Mouse (Mus musculus) spleen, adult 2 months (tissue): ENCODE results near the gene Gins3. TPM values are rescaled to one million over a fixed set of nuclear protein-coding genes. Genes with fewer than 3 reads are reported as not detected.

Source experiments
- DNase-seq, 2 experiments: peaks; one replicate each; pipeline versions ENCODE4 v3.0.0 to v3.0.0-alpha.2; 2012 to 2021; ENCODE audit warnings: low spot score in 2 of 2, low read depth in 1 of 2
- H3K27ac ChIP-seq: fragments of 200-500 bp; 2 replicates; pipeline ENCODE4 v1.5.1; 2012; ENCODE audit warnings: low read length, inconsistent platforms; ENCODE audit not compliant: insufficient read depth
- H3K27me3 ChIP-seq: fragments of 200-500 bp; 2 replicates; pipeline ENCODE4 v1.6.1; 2012; ENCODE audit warnings: mild to moderate bottlenecking, moderate library complexity, low read length, inconsistent platforms; ENCODE audit not compliant: control insufficient read depth, insufficient read depth
- H3K36me3 ChIP-seq: fragments of 200-500 bp; 2 replicates; pipeline ENCODE4 v1.6.1; 2012; ENCODE audit warnings: mild to moderate bottlenecking, low read length, inconsistent platforms; ENCODE audit not compliant: control insufficient read depth, insufficient read depth
- H3K4me1 ChIP-seq: fragments of 200-500 bp; 2 replicates; pipeline ENCODE4 v1.6.1; 2011; ENCODE audit warnings: inconsistent platforms; ENCODE audit not compliant: control insufficient read depth, insufficient read depth, insufficient read length
- H3K4me3 ChIP-seq: fragments of 200-500 bp; 2 replicates; pipeline ENCODE4 v1.5.1; 2011; ENCODE audit warnings: mild to moderate bottlenecking, inconsistent platforms; ENCODE audit not compliant: insufficient read depth, insufficient read length; ENCODE audit errors: extremely low read depth
- CTCF ChIP-seq: fragments of 200-500 bp; IDR thresholded peaks from 2 replicates; pipeline ENCODE4 v1.5.1; 2011; ENCODE audit warnings: mild to moderate bottlenecking, inconsistent platforms; ENCODE audit not compliant: insufficient read depth, insufficient read length, insufficient replicate concordance; ENCODE audit errors: extremely low read depth
- POLR2A ChIP-seq: fragments of 200-500 bp; IDR thresholded peaks from 2 replicates; pipeline ENCODE4 v1.6.1; 2011; ENCODE audit warnings: low read depth, low read length, inconsistent platforms
- WGBS: fragments of 180-500 bp; shearing (Covaris S2); methylation state at CpG from one replicate; pipeline ENCODE4 v1.1.7; 2018; 5-methylcytosine and 5-hydroxymethylcytosine counted together
- polyA plus RNA-seq: library from polyadenylated mRNA; depleted of rRNA; stranded (reverse); fragments of >200 nt; gene quantifications from 2 replicates; pipeline ENCODE4 v1.2.3, GENCODE M21; 2012

Gene Gins3
- polyA plus RNA-seq, 1 experiment: 2.1 TPM

DNA sequence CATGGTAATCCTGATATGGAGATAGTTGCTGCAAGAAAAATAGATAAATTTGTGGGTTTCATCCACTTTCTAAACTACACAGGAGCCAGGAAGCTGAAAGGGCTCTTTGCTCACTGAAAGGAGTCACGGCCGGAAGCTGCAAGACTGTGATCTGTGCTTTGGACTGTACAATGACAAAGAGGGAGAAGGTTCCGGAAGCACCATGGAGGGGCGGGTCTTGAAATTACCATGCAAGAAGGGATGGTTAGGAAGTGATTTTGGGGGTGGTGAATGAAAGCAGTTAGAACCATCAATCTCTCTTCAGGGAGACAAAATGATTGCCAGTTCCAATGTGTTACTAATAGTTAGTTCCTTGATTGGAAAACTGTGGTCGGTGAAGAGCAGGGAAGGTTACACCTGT lies 23.8 kb upstream of the Gins3 start:
- WGBS: 84% methylated on average over 5 of the region's 5 CpGs
- TF ChIP-seq CTCF: no peak
- TF ChIP-seq POLR2A: no peak
- no peak for DNase-seq
- Histone ChIP-seq H3K36me3 (no peaks in the 10 kb centered on the region), H3K4me3 (no peak overlapping the region), H3K27ac (no peak overlapping the region), H3K27me3 (no peaks in the 10 kb centered on the region), H3K4me1 (no peaks in the 10 kb centered on the region)

DNA sequence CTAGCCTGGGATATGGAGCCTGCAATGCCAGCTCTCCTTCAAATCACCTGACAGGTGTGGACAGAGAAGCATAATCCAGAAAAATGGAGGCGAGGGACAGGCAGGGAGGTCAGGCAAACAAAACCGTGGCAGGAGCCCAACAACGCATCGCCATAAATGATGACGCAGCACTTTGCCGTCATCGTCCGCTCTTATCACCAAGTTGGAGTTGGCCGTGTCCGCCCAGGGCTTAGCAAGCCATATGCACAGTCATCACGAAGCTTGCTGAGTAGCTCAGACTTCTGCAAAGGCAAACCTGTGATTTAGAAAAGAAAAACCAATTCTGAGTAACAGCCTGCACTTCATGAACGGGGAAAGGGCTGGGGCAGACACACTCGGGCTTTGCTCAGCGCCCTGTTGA lies 22.5 kb upstream of the Gins3 start:
- Histone ChIP-seq H3K4me1 (no peaks in the 10 kb centered on the region), H3K4me3 (no peak overlapping the region), H3K36me3 (no peaks in the 10 kb centered on the region), H3K27ac (no peak overlapping the region), H3K27me3 (no peaks in the 10 kb centered on the region)
- DNase-seq: no peak
- WGBS: 74% methylated on average over 14 of the region's 14 CpGs
- TF ChIP-seq POLR2A (no peak), CTCF (no peak)

DNA sequence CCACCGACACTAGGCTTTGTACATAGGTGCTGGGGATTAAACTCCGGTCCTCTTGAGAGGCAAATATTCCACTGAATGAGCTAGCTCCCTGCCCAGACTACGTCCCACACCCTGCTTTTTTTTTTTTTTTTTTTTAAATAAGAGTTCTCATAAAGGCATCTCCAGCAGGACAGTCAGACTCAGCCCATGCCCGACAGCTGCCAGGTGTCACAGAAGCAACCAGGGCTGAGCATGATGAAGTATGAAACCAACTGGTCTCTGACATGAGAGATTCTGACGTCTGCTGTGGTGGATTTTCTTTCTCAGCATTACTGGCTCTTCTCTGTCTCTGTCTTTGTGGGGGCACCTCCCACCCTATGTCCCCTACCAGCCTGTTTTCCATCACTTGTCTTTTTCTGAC lies 21.5 kb upstream of the Gins3 start:
- Histone ChIP-seq H3K36me3 (no peaks in the 10 kb centered on the region), H3K27me3 (no peaks in the 10 kb centered on the region), H3K4me3 (no peak overlapping the region), H3K27ac (no peak overlapping the region), H3K4me1 (no peaks in the 10 kb centered on the region)
- DNase-seq: no peak
- WGBS: 72% methylated on average over 5 of the region's 5 CpGs
- TF ChIP-seq POLR2A (no peak), CTCF (no peak)

DNA sequence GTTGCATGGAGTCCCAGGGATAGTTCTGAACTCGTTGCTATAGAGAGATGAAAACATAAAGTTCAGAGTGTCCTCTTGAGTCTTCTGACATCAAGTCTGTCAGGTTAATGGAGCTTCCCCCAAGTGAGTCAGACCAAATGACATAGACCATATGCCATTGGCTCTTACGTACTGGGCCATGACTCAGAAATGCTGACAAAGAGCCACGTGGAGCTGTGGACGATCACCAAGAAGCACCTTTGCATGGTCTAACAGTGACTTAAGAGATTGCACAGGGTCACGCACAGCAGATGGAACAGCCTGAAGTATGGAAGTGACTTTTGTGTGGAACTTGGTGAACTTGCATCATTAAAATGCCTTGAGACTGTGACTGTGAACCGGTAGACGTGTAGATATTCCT lies 16.9 kb upstream of the Gins3 start:
- TF ChIP-seq POLR2A (no peak), CTCF (no peak)
- Histone ChIP-seq H3K27ac (no peak overlapping the region), H3K4me3 (no peak overlapping the region), H3K27me3 (no peaks in the 10 kb centered on the region), H3K4me1 (no peaks in the 10 kb centered on the region), H3K36me3 (no peaks in the 10 kb centered on the region)
- DNase-seq: no peak
- whole genome bisulfite sequencing: 90% methylated on average over 7 of the region's 7 CpGs

DNA sequence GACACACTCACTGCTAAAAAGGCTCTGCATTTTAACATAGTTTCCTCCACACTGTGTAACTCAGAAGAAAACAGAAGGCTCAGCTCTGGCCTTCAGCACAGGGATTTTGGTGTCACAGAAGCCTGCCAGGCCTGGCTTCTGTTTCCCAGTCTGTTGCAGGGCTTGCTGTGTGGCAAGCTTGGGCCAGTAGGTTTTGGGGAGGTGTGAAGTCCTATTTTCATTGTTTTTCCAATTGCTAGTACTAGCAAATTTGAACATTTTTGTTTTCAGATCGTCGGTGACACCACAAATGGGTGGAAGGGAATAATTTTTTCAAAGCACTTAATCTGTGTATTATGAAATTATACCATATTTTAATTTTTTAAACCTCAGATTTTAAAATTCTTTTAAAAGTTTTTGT lies 13.2 kb upstream of the Gins3 start:
- no peak overlapping the region for H3K4me3 ChIP-seq
- TF ChIP-seq CTCF (no peak), POLR2A (no peak)
- H3K27ac ChIP-seq: no peak overlapping the region

DNA sequence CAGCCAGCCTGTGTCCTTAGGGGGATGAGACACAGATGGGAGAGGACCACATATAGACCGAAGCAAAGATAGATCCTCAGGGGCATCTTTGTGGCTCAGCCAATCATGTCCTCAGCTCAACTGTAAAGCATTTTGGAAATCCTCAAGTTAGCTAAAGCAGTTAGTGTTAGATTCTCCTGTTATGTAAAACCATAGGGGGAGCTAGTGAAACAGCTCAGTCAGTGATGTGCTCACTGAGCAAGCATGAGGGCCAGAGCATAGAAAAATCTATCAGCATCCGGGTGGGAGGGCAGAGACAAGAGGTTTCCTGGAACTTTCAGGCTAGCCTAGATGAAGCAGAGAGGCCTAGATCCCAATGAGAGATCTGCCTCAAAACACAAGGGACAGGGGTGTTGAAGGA lies 8.4 kb upstream of the Gins3 start:
- no peak for DNase-seq
- WGBS: 86% methylated on average over 2 of the region's 2 CpGs
- no peak for TF ChIP-seq POLR2A
- no peak for TF ChIP-seq CTCF

More for the DNA sequence above, 13.2 kb upstream of the Gins3 start:
- WGBS: 88% methylated on average over 2 of the region's 2 CpGs
- Histone ChIP-seq H3K27me3 (no peaks in the 10 kb centered on the region), H3K4me1 (no peaks in the 10 kb centered on the region), H3K36me3 (no peaks in the 10 kb centered on the region)
- DNase-seq: no peak

DNA sequence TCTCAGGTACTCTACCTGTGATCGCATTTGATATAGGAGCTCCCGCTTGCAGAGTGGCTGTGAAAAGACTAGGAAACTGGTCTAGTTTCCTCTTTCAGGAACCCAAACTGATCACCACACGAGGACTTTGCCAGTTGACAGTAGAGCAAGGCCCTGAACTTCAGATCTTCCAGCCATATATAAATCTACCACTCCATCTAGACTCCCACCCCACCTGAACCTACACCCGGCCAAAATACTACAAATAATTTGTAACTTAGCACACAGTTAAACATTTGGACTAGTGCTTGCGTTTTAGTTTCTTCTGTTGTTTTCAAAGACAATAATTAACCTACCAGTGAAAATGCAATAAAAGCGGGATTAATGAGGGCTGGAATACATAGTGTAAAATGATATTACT lies 413 bp upstream of the Gins3 start:
- H3K4me3 ChIP-seq: no peak overlapping the region
- 86% methylated on average over 6 of the region's 6 CpGs for WGBS
- DNase-seq: no peak
- no peak for TF ChIP-seq CTCF
- TF ChIP-seq POLR2A: no peak
- no peaks in the 10 kb centered on the region for H3K27me3 ChIP-seq
- no peaks in the 10 kb centered on the region for H3K36me3 ChIP-seq
- H3K27ac ChIP-seq: no peak overlapping the region
- peaks cover 2% of the 10 kb centered on the region; the same call in 1 of the 2 replicates for H3K4me1 ChIP-seq

More for the DNA sequence above, 8.4 kb upstream of the Gins3 start:
- no peak overlapping the region for H3K4me3 ChIP-seq
- H3K36me3 ChIP-seq: no peaks in the 10 kb centered on the region
- no peaks in the 10 kb centered on the region for H3K4me1 ChIP-seq
- no peaks in the 10 kb centered on the region for H3K27me3 ChIP-seq
- H3K27ac ChIP-seq: no peak overlapping the region

DNA sequence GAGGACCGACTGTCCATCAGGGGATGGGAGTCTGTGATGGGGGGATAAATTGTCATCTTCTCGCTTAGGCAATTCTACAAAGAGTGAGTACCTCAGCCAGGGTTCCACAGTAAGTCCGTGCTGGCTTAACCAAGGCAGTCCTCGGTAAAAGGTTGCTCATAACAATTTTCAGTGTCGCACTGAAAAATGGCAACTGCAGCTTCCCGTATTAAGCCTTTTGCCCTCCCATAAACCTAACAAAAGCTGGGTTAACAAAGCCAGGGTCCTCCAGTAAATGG lies 749 bp downstream of the Gins3 start:
- Histone ChIP-seq H3K27ac (no peak overlapping the region), H3K27me3 (no peaks in the 10 kb centered on the region), H3K36me3 (no peaks in the 10 kb centered on the region), H3K4me1 (peaks cover 2% of the 10 kb centered on the region; the same call in 1 of the 2 replicates), H3K4me3 (peak overlapping the region; percentile 93)
- DNase-seq: no peak
- WGBS: 3% methylated on average over 6 of the region's 6 CpGs
- TF ChIP-seq POLR2A (no peak), CTCF (no peak)
